Mouse (Mus musculus): Measurements from ENCODE around the gene Inpp1. TPM values are rescaled to one million over a fixed set of nuclear protein-coding genes. Genes with fewer than 3 reads are reported as not detected.
A peak's percentile ranks its signal among the peaks of the same experiment; 100 is the strongest.

The Inpp1 gene
- polyA plus RNA-seq, 1 experiment = 31.2 TPM

DNA sequence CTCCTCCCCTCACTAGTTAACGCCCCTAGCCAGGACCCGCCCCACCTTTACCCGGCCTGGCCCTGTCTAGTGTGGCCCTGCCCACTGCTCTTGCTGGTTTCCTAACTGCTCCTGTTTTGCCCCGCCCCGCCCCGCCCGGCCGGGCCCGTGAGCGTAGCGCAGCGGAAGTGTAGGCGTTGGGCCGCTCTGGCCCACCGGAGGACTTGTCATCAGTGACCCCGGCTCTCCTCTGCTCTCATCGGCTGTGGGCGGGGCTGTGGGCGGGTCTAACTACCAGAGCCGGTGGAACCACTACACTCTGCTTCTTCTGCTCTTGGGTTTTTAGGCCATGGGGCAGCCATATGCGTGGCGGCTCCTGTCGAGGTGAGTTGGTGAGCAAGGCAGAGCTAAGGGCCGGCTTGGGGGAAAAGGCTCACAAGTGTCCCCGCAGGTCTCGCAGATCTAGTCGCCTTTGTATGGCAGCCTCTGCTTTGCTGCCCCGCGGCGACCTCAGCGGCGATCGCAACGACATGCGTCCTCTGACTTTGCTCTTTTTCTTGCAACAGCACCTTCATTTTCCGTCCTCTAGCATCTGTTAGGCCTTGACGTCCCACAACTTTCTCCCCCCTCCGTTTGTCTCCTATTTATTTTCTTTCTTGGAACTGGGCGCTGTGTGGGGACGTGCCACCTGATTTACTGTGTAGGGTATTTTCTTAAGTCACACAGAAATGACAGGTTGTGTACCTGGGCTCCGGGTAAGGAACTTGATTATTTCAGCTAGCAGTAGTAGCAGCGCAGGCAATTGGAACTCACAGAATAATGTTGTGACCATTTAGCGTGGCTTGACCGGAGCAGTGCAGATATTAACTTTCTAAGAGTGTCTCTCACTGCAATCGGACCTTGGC, 27.5 kb upstream of the Inpp1 start, which contains the start of gene Hibch:
Gene Hibch, plus strand, starts transcription at position 148 of the 884 bp plus-strand sequence.
- peak within 1 kb of the TSS; percentile 79 for H3K27ac ChIP-seq (ENCODE audit: control insufficient read depth, insufficient read depth, low read depth, low read length)
- H3K36me3 ChIP-seq (ENCODE audit: control insufficient read depth, insufficient read depth, low read length) = no peaks in the 10 kb centered on the region
- TF ChIP-seq POLR2A (IDR thresholded peaks at IDR 0.05; ENCODE audit: control insufficient read depth, low read depth, low read length) (peak; percentile 67), CTCF (IDR thresholded peaks at IDR 0.05; ENCODE audit: control insufficient read depth, insufficient read depth, insufficient replicate concordance, low read depth, low read length) (no peak)
- H3K4me1 ChIP-seq (ENCODE audit: control insufficient read depth, insufficient read depth, low read length) = peaks cover 2% of the 10 kb centered on the region
- H3K27me3 ChIP-seq (ENCODE audit: control insufficient read depth, insufficient read depth, low read length) = no peaks in the 10 kb centered on the region
- H3K4me3 ChIP-seq (ENCODE audit: control insufficient read depth, low read depth, low read length) = peak within 1 kb of the TSS; percentile 96

- Histone ChIP-seq H3K27me3 (ENCODE audit: control insufficient read depth, insufficient read depth, low read length) (no peaks in the 10 kb centered on the region), H3K4me3 (ENCODE audit: control insufficient read depth, low read depth, low read length) (peak overlapping the region; percentile 84), H3K36me3 (ENCODE audit: control insufficient read depth, insufficient read depth, low read length) (no peaks in the 10 kb centered on the region), H3K27ac (ENCODE audit: control insufficient read depth, insufficient read depth, low read depth, low read length) (peak overlapping the region; percentile 17; the same call in 1 of the 2 replicates), H3K4me1 (ENCODE audit: control insufficient read depth, insufficient read depth, low read length) (peaks cover 2% of the 10 kb centered on the region)
- TF ChIP-seq POLR2A (IDR thresholded peaks at IDR 0.05; ENCODE audit: control insufficient read depth, low read depth, low read length) (no peak), CTCF (IDR thresholded peaks at IDR 0.05; ENCODE audit: control insufficient read depth, insufficient read depth, insufficient replicate concordance, low read depth, low read length) (no peak)
These were observed 26.9 kb upstream of the Inpp1 start for GRCm38 (mm10) chr1:52844354-52844753.

- Histone ChIP-seq H3K4me1 (ENCODE audit: control insufficient read depth, insufficient read depth, low read length) (no peaks in the 10 kb centered on the region; the same call in 1 of the 2 replicates), H3K27me3 (ENCODE audit: control insufficient read depth, insufficient read depth, low read length) (no peaks in the 10 kb centered on the region), H3K27ac (ENCODE audit: control insufficient read depth, insufficient read depth, low read depth, low read length) (no peak overlapping the region), H3K4me3 (ENCODE audit: control insufficient read depth, low read depth, low read length) (no peak overlapping the region), H3K36me3 (ENCODE audit: control insufficient read depth, insufficient read depth, low read length) (no peaks in the 10 kb centered on the region)
- TF ChIP-seq CTCF (IDR thresholded peaks at IDR 0.05; ENCODE audit: control insufficient read depth, insufficient read depth, insufficient replicate concordance, low read depth, low read length) = no peak
- TF ChIP-seq POLR2A (IDR thresholded peaks at IDR 0.05; ENCODE audit: control insufficient read depth, low read depth, low read length) = no peak
These were observed 21.6 kb upstream of the Inpp1 start for GRCm38 (mm10) chr1:52839099-52839498.

DNA sequence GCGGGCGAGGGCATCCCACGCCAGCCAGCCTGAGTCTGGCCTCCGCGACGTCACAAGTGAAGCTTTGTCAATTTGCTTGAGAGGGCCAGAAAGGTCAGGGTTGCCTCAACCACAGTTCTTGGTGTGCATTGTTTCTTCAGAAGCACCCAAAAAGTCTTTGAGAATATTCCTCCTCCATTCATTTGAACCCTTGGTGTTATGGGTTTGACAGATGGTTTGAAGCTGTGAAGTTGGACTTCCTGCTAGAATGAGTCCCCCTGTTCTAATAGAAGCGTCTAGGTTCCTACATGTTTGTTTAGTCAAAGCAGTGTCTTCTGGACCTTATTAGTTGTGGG, 292 bp upstream of the Inpp1 start:
- H3K4me1 ChIP-seq (ENCODE audit: control insufficient read depth, insufficient read depth, low read length) = peaks cover 2% of the 10 kb centered on the region; the same call in 1 of the 2 replicates
- H3K27me3 ChIP-seq (ENCODE audit: control insufficient read depth, insufficient read depth, low read length) = peaks cover 3% of the 10 kb centered on the region
- no peak for TF ChIP-seq CTCF (IDR thresholded peaks at IDR 0.05; ENCODE audit: control insufficient read depth, insufficient read depth, insufficient replicate concordance, low read depth, low read length)
- TF ChIP-seq POLR2A (IDR thresholded peaks at IDR 0.05; ENCODE audit: control insufficient read depth, low read depth, low read length) = no peak
- H3K27ac ChIP-seq (ENCODE audit: control insufficient read depth, insufficient read depth, low read depth, low read length) = 0 out of 2 replicates have a peak overlapping the region, but pooled peaks have one; percentile 5
- no peaks in the 10 kb centered on the region for H3K36me3 ChIP-seq (ENCODE audit: control insufficient read depth, insufficient read depth, low read length)
- peak overlapping the region; percentile 90 for H3K4me3 ChIP-seq (ENCODE audit: control insufficient read depth, low read depth, low read length)

GRCm38 (mm10) chr1:52816232-52816891, 1.1 kb downstream of the Inpp1 start:
- Histone ChIP-seq H3K27me3 (ENCODE audit: control insufficient read depth, insufficient read depth, low read length) (peaks cover 3% of the 10 kb centered on the region), H3K27ac (ENCODE audit: control insufficient read depth, insufficient read depth, low read depth, low read length) (no peak overlapping the region), H3K4me3 (ENCODE audit: control insufficient read depth, low read depth, low read length) (peak overlapping the region; percentile 83), H3K36me3 (ENCODE audit: control insufficient read depth, insufficient read depth, low read length) (no peaks in the 10 kb centered on the region), H3K4me1 (ENCODE audit: control insufficient read depth, insufficient read depth, low read length) (peaks cover 2% of the 10 kb centered on the region; the same call in 1 of the 2 replicates)
- TF ChIP-seq CTCF (IDR thresholded peaks at IDR 0.05; ENCODE audit: control insufficient read depth, insufficient read depth, insufficient replicate concordance, low read depth, low read length) (no peak), POLR2A (IDR thresholded peaks at IDR 0.05; ENCODE audit: control insufficient read depth, low read depth, low read length) (no peak)

DNA sequence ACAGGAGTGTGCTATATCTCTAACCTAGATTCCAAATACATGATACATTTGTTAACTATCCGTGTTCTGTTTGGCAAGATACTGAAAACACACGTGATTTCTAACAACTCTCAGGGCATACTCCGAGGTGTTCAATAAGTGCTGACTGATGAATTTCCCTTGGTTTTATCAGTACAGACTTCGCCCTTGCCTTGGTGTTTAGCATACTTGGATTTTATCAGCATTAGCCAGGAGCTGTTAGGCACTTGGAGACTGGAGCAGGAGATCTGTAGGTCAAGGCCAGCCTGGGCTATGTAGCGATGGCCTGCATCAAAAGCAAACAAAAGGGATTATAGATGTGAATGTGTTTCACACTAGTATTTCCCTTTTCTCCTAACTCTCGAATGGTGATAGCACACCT, 9.0 kb downstream of the Inpp1 start:
- Histone ChIP-seq H3K4me1 (ENCODE audit: control insufficient read depth, insufficient read depth, low read length) (no peaks in the 10 kb centered on the region), H3K27me3 (ENCODE audit: control insufficient read depth, insufficient read depth, low read length) (no peaks in the 10 kb centered on the region), H3K4me3 (ENCODE audit: control insufficient read depth, low read depth, low read length) (no peak overlapping the region), H3K27ac (ENCODE audit: control insufficient read depth, insufficient read depth, low read depth, low read length) (no peak overlapping the region), H3K36me3 (ENCODE audit: control insufficient read depth, insufficient read depth, low read length) (no peaks in the 10 kb centered on the region)
- TF ChIP-seq POLR2A (IDR thresholded peaks at IDR 0.05; ENCODE audit: control insufficient read depth, low read depth, low read length) = no peak
- no peak for TF ChIP-seq CTCF (IDR thresholded peaks at IDR 0.05; ENCODE audit: control insufficient read depth, insufficient read depth, insufficient replicate concordance, low read depth, low read length)

DNA sequence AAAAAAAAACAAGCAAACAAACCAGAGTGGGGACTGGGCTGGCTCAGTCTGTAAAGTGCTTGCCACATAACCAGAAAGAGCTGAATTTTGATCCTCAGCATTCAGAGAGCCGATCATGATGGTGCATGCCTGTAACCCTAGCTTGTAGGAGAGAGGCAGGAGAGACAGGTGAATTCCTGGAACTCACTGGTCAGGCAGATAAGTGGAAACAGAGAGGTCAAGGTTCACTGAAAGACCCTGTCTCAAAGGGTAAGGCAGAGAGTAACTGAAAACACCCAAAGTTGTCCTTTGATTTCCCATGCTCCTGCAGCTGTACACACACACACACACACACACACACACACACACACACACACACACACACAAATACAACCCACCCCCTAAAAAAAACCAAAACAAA, 12.4 kb downstream of the Inpp1 start:
- H3K4me1 ChIP-seq (ENCODE audit: control insufficient read depth, insufficient read depth, low read length) = no peaks in the 10 kb centered on the region
- TF ChIP-seq POLR2A (IDR thresholded peaks at IDR 0.05; ENCODE audit: control insufficient read depth, low read depth, low read length) (no peak), CTCF (IDR thresholded peaks at IDR 0.05; ENCODE audit: control insufficient read depth, insufficient read depth, insufficient replicate concordance, low read depth, low read length) (no peak)
- H3K27ac ChIP-seq (ENCODE audit: control insufficient read depth, insufficient read depth, low read depth, low read length) = no peak overlapping the region
- H3K27me3 ChIP-seq (ENCODE audit: control insufficient read depth, insufficient read depth, low read length) = no peaks in the 10 kb centered on the region
- no peaks in the 10 kb centered on the region for H3K36me3 ChIP-seq (ENCODE audit: control insufficient read depth, insufficient read depth, low read length)
- H3K4me3 ChIP-seq (ENCODE audit: control insufficient read depth, low read depth, low read length) = no peak overlapping the region

Data from testis, adult 2 months (tissue).